Mouse (Mus musculus) CH12.LX (cell line): ENCODE measurements around the gene Zbtb4. TPM values are rescaled to one million over a fixed set of nuclear protein-coding genes. Genes with fewer than 3 reads are reported as not detected.
A peak's percentile ranks its signal among the peaks of the same experiment; 100 is the strongest.

Source experiments
- DNase-seq: peaks from one replicate; pipeline ENCODE4 v3.0.0-alpha.2; 2013; ENCODE audit errors: extremely low read depth
- H3K27ac ChIP-seq: 2 replicates; pipeline ENCODE4 v1.5.1; 2012; ENCODE audit warnings: low read depth, mild to moderate bottlenecking, control low read depth, moderate library complexity; ENCODE audit not compliant: insufficient read depth
- H3K27me3 ChIP-seq: replicated peaks from 2 replicates; pipeline ENCODE3; 2012; ENCODE audit warnings: inconsistent platforms
- H3K36me3 ChIP-seq, 2 experiments: replicated peaks in 1 of 2; 2 replicates each; pipeline versions ENCODE3 to v1.6.1; 2012; ENCODE audit warnings: inconsistent platforms in 1 of 2, low read length in 1 of 2, mild to moderate bottlenecking in 1 of 2, mixed read lengths in 1 of 2, moderate library complexity in 1 of 2; ENCODE audit not compliant: control insufficient read depth in 1 of 2, insufficient read depth in 1 of 2
- H3K4me1 ChIP-seq, 2 experiments: 2 replicates each; pipeline ENCODE4 v1.6.1; 2012; ENCODE audit warnings: inconsistent platforms in 1 of 2, moderate library complexity in 1 of 2; ENCODE audit not compliant: insufficient read depth in 2 of 2, control insufficient read depth in 1 of 2
- H3K4me2 ChIP-seq: 2 replicates; pipeline ENCODE4 v1.6.1; 2012; ENCODE audit warnings: low read depth, mild to moderate bottlenecking, control low read depth; ENCODE audit not compliant: poor library complexity, insufficient read depth, severe bottlenecking
- H3K4me3 ChIP-seq, 3 experiments: fragments of 150-350 bp in 1 of 3; sonication (generic) in 1 of 3; replicated peaks in 1 of 3; 2 replicates each; pipeline versions ENCODE3 to v1.5.1; 2011 to 2012; ENCODE audit warnings: low read depth in 2 of 3, low read length in 2 of 3, mild to moderate bottlenecking in 2 of 3, moderate library complexity in 2 of 3, control low read depth in 1 of 3, improper control_type of control experiment in 1 of 3, inconsistent platforms in 1 of 3, mixed read lengths in 1 of 3; ENCODE audit not compliant: poor library complexity in 1 of 3
- H3K79me2 ChIP-seq: replicated peaks from 2 replicates; pipeline ENCODE4 v1.6.1; 2012; ENCODE audit warnings: mild to moderate bottlenecking, moderate library complexity; ENCODE audit not compliant: control insufficient read depth, poor library complexity, insufficient read depth, severe bottlenecking; ENCODE audit errors: extremely low read depth
- H3K9ac ChIP-seq: 2 replicates; pipeline ENCODE4 v1.6.1; 2012; ENCODE audit warnings: low read depth, mild to moderate bottlenecking, control low read depth, moderate library complexity; ENCODE audit not compliant: insufficient read depth
- H3K9me3 ChIP-seq: replicated peaks from 2 replicates; pipeline ENCODE3; 2012; ENCODE audit warnings: low read length, inconsistent platforms, mixed read lengths
- BHLHE40 ChIP-seq: IDR thresholded peaks from 2 replicates; pipeline ENCODE4 v1.6.1; 2011; ENCODE audit warnings: mild to moderate bottlenecking, low read depth, low read length, improper control_type of control experiment
- ETS1 ChIP-seq: conservative IDR thresholded peaks from 2 replicates; pipeline ENCODE4 v1.6.1; 2012; ENCODE audit warnings: low read depth, mild to moderate bottlenecking, inconsistent platforms, low read length, improper control_type of control experiment, moderate library complexity
- GABPA ChIP-seq: IDR thresholded peaks from 2 replicates; pipeline ENCODE4 v1.6.1; 2012; ENCODE audit warnings: low read depth, low read length, improper control_type of control experiment, inconsistent platforms; ENCODE audit not compliant: insufficient replicate concordance
- MAFK ChIP-seq: IDR thresholded peaks from 2 replicates; pipeline ENCODE4 v1.6.1; 2011; ENCODE audit warnings: low read length, improper control_type of control experiment; ENCODE audit not compliant: insufficient replicate concordance
- MAX ChIP-seq: IDR thresholded peaks from 2 replicates; pipeline ENCODE4 v1.6.1; 2011; ENCODE audit warnings: low read length, improper control_type of control experiment
- PAX5 ChIP-seq: IDR thresholded peaks from 2 replicates; pipeline ENCODE4 v1.6.1; 2012; ENCODE audit warnings: low read length, inconsistent platforms, mixed read lengths
- POLR2AphosphoS2 ChIP-seq: IDR thresholded peaks from 2 replicates; pipeline ENCODE4 v1.6.1; 2011; ENCODE audit warnings: low read depth, low read length, improper control_type of control experiment
- RAD21 ChIP-seq: IDR thresholded peaks from 2 replicates; pipeline ENCODE4 v1.6.1; 2011; ENCODE audit warnings: low read depth, mild to moderate bottlenecking, low read length, improper control_type of control experiment, moderate library complexity
- SIN3A ChIP-seq: IDR thresholded peaks from 2 replicates; pipeline ENCODE4 v1.6.1; 2012; ENCODE audit warnings: low read length, improper control_type of control experiment, inconsistent platforms
- TCF12 ChIP-seq: IDR thresholded peaks from 2 replicates; pipeline ENCODE4 v1.6.1; 2014; ENCODE audit warnings: low read depth, mild to moderate bottlenecking, inconsistent platforms, low read length, improper control_type of control experiment
- UBTF ChIP-seq: IDR thresholded peaks from 2 replicates; pipeline ENCODE4 v1.6.1; 2012; ENCODE audit warnings: low read depth, mild to moderate bottlenecking, inconsistent platforms, low read length, improper control_type of control experiment, moderate library complexity
- USF1 ChIP-seq: IDR thresholded peaks from 2 replicates; pipeline ENCODE4 v1.6.1; 2014; ENCODE audit warnings: low read depth, mild to moderate bottlenecking, inconsistent platforms, low read length, improper control_type of control experiment
- dilution Hi-C: fragments of 300-500 bp; cut with MboI; formaldehyde crosslinking; loops from 2 replicates; pipeline ENCODE4 v1.14.3; 2020; ENCODE audit warnings: low sequenced_read_pairs; ENCODE audit not compliant: extremely low pct_unique_long_range_greater_than_20kb, extremely low pct_ligation_motif_present
- in situ Hi-C: fragments of 300-500 bp; cut with MboI; formaldehyde crosslinking; loops from 3 replicates; pipeline ENCODE4 v1.14.3; 2019; ENCODE audit warnings: low sequenced_read_pairs, low pct_ligation_motif_present, low pct_unique_long_range_greater_than_20kb, mixed read lengths
- polyA plus RNA-seq: library from polyadenylated mRNA; unstranded; fragments of >175 nt; gene quantifications from 2 replicates; pipeline ENCODE4 v1.2.1, GENCODE M21; 2012; ENCODE audit warnings: low read depth; ENCODE audit not compliant: insufficient read length
- total RNA-seq, 2 experiments: library from RNA; depleted of rRNA; stranded (reverse); fragments of 300-350 nt in 1 of 2; fragments of >200 nt in 1 of 2; gene quantifications; 2 replicates each; pipeline ENCODE4 v1.2.3; 2012 to 2014

Gene Zbtb4
- total and polyA plus RNA-seq, 3 experiments = 0.75 to 3.4 (median 2.3) TPM

- Histone ChIP-seq H3K4me3 (peak overlapping the region; percentile 41 to 64 (median 49)), H3K36me3 (no peaks in the 10 kb centered on the region), H3K9ac (no peak overlapping the region), H3K27ac (peak overlapping the region; percentile 8; the same call in 1 of the 2 replicates), H3K9me3 (peaks cover 19% of the 10 kb centered on the region), H3K4me1 (peaks cover 12 to 65% of the 10 kb centered on the region in 2 experiments), H3K27me3 (peaks cover 41% of the 10 kb centered on the region), H3K79me2 (no peaks in the 10 kb centered on the region), H3K4me2 (no peak overlapping the region)
- in situ Hi-C loops (loop anchor here (5.0 kb wide), 1 partner anchor 77 kb away; the partner anchor contains the start of gene Tmem95), dilution Hi-C loops (no loop called here)
- peak; percentile 78 for DNase-seq
- TF ChIP-seq BHLHE40 = peak; percentile 44; the same call in 1 of the 2 replicates
- peak; percentile 42; the same call in 1 of the 2 replicates for TF ChIP-seq MAX
- TF ChIP-seq GABPA = no peak
- TF ChIP-seq TCF12 = peak; percentile 51; the same call in 1 of the 2 replicates
- no peak for TF ChIP-seq POLR2AphosphoS2
- TF ChIP-seq MAFK = peak; percentile 93
- no peak for TF ChIP-seq UBTF
- TF ChIP-seq RAD21 = no peak
- TF ChIP-seq SIN3A = no peak
- peak; percentile 40 for TF ChIP-seq ETS1
Observed at GRCm38 (mm10) chr11:69800138-69800391, 34.4 kb downstream of the Zbtb4 start.

- Histone ChIP-seq H3K27me3 (peaks cover 43% of the 10 kb centered on the region), H3K4me3 (peak overlapping the region; percentile 41 to 64 (median 49)), H3K4me1 (peaks cover 12 to 64% of the 10 kb centered on the region in 2 experiments), H3K4me2 (no peak overlapping the region), H3K27ac (peak overlapping the region; percentile 8; the same call in 1 of the 2 replicates), H3K9me3 (peaks cover 19% of the 10 kb centered on the region), H3K79me2 (no peaks in the 10 kb centered on the region)
- dilution Hi-C loops = no loop called here
- in situ Hi-C loops = loop anchor here (5.0 kb wide), 1 partner anchor 77 kb away; the partner anchor contains the start of gene Tmem95
- DNase-seq = peak; percentile 45
- TF ChIP-seq USF1 (peak; percentile 44), MAX (peak; percentile 20; the same call in 1 of the 2 replicates), TCF12 (0 out of 2 replicates have a peak, but pooled peaks have one; percentile 3), PAX5 (no peak)
- TF ChIP-seq, all 38 proteins: peak for 3
- no peak overlapping the region for H3K9ac ChIP-seq
- H3K36me3 ChIP-seq = no peaks in the 10 kb centered on the region
Observed at GRCm38 (mm10) chr11:69800392-69801197, 34.9 kb downstream of the Zbtb4 start.
